17 mouse cellular contexts compared by ENCODE assay signal in genomic region chr4:101889377-101889776, GRCm38 (mm10). TPM values are rescaled to one million over a fixed set of nuclear protein-coding genes. Genes with fewer than 3 reads are reported as not detected.
DNase-seq lines count a peak whose midpoint lies in the region.
"Had no signal": no experiment of that assay in that cellular context is flagged by ENCODE, and none has a peak within 500 bp of the region (broad histone marks: within the 10 kb centered on the region; RNA-seq: fewer than 3 reads in every experiment).

No protein-coding gene starts in this region.

- DNase-seq in ES-CJ7 (ENCODE audit: low read depth, low spot score) (peak; percentile 97), R1 (ENCODE audit: low read depth, low spot score) (peak; percentile 99), ZHBTc4 (ENCODE audit: low read depth, low spot score) (peak; percentile 93)
- DNase-seq in layer of hippocampus, postnatal 10 days (ENCODE audit: low spot score in 2 of 2): no peak
- DNase-seq in ovary, postnatal 36 days (ENCODE audit: low spot score): no peak
- no peak for DNase-seq in cerebellum, postnatal 25 days
- DNase-seq: adrenal gland, adult 2 months; adrenal gland, postnatal 10 days; adrenal gland, postnatal 25 days; cerebellum, adult 11 months; cerebellum, adult 18-20 months; cerebellum, adult 8-10 months; cerebellum, adult 9-11 months; cerebellum, postnatal 14 days; forebrain, postnatal 0 days had no signal

RNA-seq across cellular contexts. Expression of gene C130073F10Rik, which starts 4.2 kb away (rescaled TPM):
- not detected for total RNA-seq in layer of hippocampus, postnatal 10 days (2021)
- total RNA-seq: adrenal gland, adult 2 months; adrenal gland, postnatal 10 days; adrenal gland, postnatal 25 days; adrenal gland, postnatal 4 days; forebrain, postnatal 0 days had no signal

RNA-seq across cellular contexts. Expression of gene Gm12800, which starts 19.5 kb away (rescaled TPM):
- total RNA-seq in layer of hippocampus, postnatal 10 days (2021): not detected
- total RNA-seq: adrenal gland, adult 2 months; adrenal gland, postnatal 10 days; adrenal gland, postnatal 25 days; adrenal gland, postnatal 4 days; forebrain, postnatal 0 days; G1E had no signal

RNA-seq across cellular contexts. Expression of gene B020004J07Rik, which starts 45.6 kb away (rescaled TPM):
- not detected for total RNA-seq in layer of hippocampus, postnatal 10 days (2021)
- total RNA-seq: adrenal gland, adult 2 months; adrenal gland, postnatal 10 days; adrenal gland, postnatal 25 days; adrenal gland, postnatal 4 days; forebrain, postnatal 0 days; G1E had no signal

RNA-seq across cellular contexts. Expression of gene Gm12794, which starts 50.8 kb away (rescaled TPM):
- total RNA-seq in layer of hippocampus, postnatal 10 days (2021): not detected
- total RNA-seq: adrenal gland, adult 2 months; adrenal gland, postnatal 10 days; adrenal gland, postnatal 25 days; adrenal gland, postnatal 4 days; forebrain, postnatal 0 days; G1E had no signal

Comparison
In these comparisons a context has a peak if more than half of its experiments do, and no peak if none do; other contexts are left out.
1. DNase-seq: peak in ES-CJ7 (single experiment), R1 (single experiment) and ZHBTc4 (single experiment); none in layer of hippocampus, postnatal 10 days (0 of 2), ovary, postnatal 36 days (single experiment) and cerebellum, postnatal 25 days (0 of 2).